Mouse (Mus musculus) stomach, embryonic 14.5 days (tissue): ENCODE results near the gene Ccdc89. TPM values are rescaled to one million over a fixed set of nuclear protein-coding genes. Genes with fewer than 3 reads are reported as not detected.

Source experiments
- polyA plus RNA-seq: library from polyadenylated mRNA; unstranded; fragments of >200 nt; fragmentation: Nextera tagmentation; extraction: Ambion mirVana; gene quantifications from 2 replicates; pipeline ENCODE4 v1.2.1, GENCODE M21; 2014

Gene Ccdc89
- polyA plus RNA-seq, 1 experiment from 2014 or later, result 2.2 TPM

Other genes starting within 250 kb of the Ccdc89 start
- gene Ccdc83, start 160.8 kb upstream of the Ccdc89 start, polyA plus RNA-seq, result not detected in 2 replicates
- gene Sytl2, start 124.3 kb upstream of the Ccdc89 start, polyA plus RNA-seq, result 21.9 and 23.4 TPM in 2 replicates
- 45.6 and 56.1 TPM in 2 replicates for gene Crebzf, start 16.2 kb downstream of the Ccdc89 start, polyA plus RNA-seq
- gene Tmem126a, start 30.7 kb downstream of the Ccdc89 start, polyA plus RNA-seq, result 102 and 111 TPM in 2 replicates
- gene Tmem126b, start 49.4 kb downstream of the Ccdc89 start, polyA plus RNA-seq, result 32.7 and 34.3 TPM in 2 replicates
- 5.1 and 8.6 TPM in 2 replicates for gene Dlg2, start 50.1 kb downstream of the Ccdc89 start, polyA plus RNA-seq